Mouse (Mus musculus): Measurements from ENCODE around the gene Eva1b. TPM values are rescaled to one million over a fixed set of nuclear protein-coding genes. Genes with fewer than 3 reads are reported as not detected.
"Not testable (repeated sequence)": the region's sequence is repeated elsewhere in the genome, so short reads cannot be mapped to it uniquely, and the experiment has no call there.

Gene Eva1b
- total RNA-seq, 2 experiments from 2014 or later: 31.8 to 33.8 TPM

DNA sequence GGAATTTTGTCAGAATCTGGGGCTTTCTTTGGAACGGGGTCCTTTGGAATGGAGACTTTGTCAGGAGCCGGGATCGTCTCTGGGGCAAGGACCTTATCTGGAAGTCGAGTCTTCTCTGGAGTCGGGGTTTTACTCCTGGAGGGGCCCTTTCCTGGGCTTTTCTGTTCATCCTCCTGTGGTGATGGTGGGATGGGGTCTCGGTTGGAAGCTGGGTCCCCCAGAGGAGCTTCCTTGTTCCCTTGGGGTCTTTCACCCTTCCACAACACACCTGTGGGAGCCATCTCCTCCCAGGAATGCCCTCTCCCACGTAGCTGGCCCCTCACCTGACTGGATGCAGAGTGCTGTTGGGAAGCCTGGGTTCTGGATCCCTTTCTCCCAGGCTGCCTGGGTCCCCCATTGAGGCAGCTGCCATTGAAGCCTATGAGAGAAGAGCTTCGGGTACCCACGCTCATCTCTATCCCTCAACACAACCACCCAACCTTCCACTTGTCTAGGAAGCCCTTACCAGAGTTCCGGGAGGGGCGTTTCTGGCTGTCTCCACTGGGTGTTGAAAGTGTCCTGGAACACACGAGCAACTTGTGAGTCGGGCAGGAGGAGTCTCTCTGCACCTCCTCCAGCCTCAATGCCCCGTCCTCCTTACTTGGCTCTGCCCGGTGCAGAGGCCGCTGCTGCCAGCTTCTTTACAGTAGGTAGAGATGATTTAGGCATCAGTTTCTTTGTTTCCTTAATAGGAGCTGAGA, 4.3 kb downstream of the Eva1b start:
- DNase-seq (ENCODE audit: low spot score in 2 of 2): no peak

DNA sequence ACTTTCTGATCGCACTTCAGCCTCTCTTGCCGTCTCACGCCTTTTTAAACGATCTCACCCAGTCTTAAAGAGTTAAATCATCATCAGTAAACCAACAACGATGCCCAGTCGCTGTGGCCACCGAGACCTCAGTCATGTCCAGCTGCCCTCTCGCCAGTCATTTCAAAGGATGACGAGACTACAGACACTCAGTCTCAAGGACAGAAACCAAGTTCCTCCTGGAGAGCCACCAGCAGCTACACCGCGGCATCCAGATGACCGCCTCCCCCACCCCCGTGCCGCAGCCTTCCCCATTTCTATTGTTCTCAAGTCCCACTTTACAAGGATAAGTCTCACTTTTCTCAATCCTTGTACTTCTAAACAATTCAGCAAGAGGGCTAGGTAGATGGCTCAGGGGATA, 5.3 kb downstream of the Eva1b start:
- DNase-seq (ENCODE audit: low spot score in 2 of 2): no peak

DNA sequence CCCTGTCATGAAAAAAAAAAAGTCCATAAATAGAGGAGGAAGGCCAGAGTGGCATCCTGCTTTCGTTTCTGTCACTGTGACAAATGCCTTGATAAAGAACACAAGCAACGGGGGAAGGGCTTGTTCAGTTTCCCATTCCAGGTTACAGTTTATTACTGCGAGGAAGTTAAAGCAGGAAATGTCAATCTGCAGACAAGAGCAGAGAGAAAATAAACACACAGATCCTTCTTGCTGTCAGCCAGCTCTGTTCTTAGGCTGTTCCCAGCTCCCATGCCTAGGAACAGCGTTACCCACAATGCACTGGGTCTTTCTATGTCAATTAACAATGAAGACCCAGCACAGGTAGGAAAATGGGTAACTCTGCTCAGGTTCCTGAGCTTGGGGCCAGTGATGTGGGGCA, 7.6 kb downstream of the Eva1b start:
- DNase-seq (ENCODE audit: low spot score in 2 of 2): no peak

DNA sequence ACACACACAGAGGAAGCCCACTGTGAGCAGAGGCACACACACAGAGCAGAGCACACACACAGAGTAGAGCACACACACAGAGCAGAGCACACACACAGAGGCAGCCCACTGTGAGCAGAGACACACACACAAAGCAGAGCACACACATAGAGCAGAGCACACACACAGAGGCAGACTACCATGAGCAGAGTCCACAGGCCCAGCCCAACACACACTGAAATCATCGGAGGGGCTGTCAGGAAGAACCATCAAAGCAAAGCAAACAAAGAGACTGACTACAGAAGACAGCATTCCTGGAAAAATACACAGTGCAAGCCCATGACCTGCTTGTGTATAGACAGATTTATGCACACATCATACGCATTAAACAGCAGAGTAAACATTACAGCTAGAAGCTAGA, 8.3 kb downstream of the Eva1b start:
- no peak for DNase-seq (ENCODE audit: low spot score in 2 of 2)

DNA sequence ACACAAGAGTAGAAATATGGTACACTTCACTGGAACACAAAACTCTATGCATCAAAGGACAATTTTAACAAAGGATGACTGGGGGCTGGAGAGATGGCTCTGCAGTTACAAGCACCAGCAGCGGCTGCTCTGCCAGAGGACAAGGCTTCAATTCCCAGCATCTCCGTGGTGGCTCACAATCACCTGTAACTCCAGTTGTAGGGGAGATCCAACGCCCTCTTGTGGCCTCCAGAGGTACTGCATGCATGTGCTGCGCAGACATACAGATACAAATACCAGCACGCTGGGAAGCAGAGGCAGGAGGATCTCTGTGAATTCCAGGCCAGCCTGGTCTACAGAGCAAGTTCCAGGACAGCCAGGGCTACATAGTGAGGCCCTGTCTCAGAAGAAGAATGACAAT, 9.1 kb downstream of the Eva1b start:
- no peak for DNase-seq (ENCODE audit: low spot score in 2 of 2)

DNA sequence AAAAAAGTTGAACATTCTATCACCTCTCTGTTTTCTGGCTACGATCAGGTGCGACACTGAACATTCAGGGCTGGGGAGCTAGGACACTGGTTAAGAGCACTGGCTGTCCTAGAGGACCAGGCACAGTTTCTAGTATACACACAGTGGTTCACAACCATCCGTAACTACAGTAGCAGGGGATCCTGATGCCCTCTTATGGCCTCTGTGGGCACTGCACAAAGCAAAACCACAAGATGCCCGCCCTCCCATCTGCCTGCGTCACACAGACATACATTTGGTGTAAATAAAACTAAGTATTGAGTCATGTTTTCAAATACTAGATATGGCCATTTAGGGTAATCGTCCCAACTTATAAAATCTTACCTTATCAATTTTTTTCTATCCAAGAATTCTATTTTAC, 10.0 kb downstream of the Eva1b start:
- no peak for DNase-seq (ENCODE audit: low spot score in 2 of 2)

DNA sequence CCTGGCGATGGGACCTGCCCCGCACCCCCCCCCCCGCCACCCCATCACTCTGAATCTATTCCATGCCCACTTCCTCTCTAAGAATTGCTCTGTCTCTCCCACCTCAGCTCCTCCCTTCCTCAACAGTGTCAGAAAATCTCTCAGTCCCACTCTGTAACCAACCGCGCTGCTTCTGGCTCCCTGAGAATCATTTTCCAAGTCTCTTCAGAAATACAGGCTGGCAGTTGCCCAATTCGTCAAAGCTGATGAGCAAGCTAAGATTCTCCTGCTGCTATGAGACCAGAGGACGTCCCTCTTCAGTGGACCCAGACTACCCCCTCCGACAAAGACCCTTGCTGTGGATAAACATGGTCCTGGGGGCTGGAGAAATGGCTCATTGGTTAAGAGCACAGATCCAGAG, 11.9 kb downstream of the Eva1b start:
- DNase-seq (ENCODE audit: low spot score in 2 of 2): no peak

DNA sequence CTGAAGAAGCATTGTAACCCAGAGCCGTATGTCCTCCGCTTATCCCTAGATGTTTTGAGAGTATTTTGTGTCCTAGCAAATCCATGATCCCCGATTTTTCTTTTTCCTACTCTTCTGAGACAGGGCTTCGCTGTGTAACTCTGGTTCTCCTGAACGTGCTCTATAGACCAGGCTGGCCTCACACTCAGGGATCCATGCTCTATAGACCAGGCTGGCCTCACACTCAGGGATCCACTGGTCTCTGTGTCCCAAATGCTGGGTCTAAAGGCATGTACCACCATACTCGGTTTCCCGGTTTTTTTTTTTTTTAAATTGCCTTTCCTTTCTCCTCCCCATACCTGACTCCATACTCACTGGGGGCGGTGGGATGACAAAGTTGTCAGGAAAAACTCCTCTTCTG, 13.4 kb downstream of the Eva1b start:
- no peak for DNase-seq (ENCODE audit: low spot score in 2 of 2)

DNA sequence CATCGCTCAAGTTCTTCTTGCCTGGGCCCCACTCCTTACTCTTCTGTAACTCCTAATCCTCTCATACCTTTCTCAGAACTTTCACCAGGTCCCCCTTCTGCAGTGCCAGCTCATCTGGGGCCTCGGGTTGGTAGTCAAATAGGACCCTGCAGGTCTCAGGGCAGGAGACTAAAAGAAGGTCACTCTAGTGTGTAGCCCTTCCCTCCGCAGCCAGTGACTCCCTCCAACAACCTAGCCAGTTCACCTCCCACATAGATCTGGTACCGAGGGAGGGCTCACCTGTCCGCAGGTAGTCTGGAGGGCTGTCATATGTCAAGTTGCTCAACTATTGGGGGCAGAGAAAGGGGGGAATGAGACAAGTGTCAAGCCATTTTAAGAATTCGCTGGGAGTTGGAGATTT, 13.9 kb downstream of the Eva1b start:
- DNase-seq (ENCODE audit: low spot score in 2 of 2): no peak

DNA sequence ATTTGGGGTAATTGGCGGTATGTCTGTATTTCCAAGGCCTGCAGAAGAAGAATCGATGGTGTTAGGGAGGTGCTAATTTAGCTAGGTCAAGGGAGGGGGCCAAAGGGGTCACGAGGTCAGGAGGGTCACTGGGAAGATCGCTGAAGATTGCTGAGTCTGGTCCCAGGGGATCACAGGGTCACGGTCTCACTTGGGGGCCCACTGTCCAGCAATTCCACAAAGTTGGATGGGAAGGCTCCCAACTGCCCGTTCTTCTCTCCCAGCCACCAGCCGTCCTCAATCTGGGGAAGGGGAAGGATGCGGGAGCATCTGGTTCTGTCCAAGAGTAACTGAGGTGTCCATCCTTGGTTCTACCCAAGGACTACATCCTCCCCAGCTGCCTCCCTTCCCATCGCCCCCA, 14.4 kb downstream of the Eva1b start:
- DNase-seq (ENCODE audit: low spot score in 2 of 2): no peak

DNA sequence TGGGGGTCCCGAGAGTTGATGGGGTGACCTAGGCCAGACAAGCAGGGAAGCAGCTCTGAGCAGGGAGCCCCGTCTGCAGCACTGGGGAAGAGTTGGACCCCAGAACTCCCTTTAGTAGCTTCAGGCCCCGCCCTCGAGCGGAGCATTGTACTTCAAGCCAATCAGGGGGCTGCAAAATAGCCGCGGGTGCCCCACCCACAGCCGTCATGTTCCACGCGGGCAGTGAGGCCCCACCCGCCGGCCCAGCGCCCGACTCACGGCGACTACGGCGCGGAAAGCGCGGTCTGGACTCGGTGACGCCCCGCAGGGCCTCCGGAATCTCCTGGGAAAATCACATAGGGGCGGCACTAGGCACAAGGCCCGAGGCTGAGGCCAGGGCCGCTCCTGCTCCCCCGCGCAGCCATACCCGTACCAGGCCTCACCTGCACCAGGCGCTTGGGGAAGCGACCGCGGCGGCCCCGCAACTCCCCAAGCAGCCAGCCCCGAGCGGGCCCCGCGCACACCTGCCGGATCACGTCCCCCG, 15.1 kb downstream of the Eva1b start:
- DNase-seq (ENCODE audit: low spot score in 2 of 2): peak; percentile 83 to 93

DNA sequence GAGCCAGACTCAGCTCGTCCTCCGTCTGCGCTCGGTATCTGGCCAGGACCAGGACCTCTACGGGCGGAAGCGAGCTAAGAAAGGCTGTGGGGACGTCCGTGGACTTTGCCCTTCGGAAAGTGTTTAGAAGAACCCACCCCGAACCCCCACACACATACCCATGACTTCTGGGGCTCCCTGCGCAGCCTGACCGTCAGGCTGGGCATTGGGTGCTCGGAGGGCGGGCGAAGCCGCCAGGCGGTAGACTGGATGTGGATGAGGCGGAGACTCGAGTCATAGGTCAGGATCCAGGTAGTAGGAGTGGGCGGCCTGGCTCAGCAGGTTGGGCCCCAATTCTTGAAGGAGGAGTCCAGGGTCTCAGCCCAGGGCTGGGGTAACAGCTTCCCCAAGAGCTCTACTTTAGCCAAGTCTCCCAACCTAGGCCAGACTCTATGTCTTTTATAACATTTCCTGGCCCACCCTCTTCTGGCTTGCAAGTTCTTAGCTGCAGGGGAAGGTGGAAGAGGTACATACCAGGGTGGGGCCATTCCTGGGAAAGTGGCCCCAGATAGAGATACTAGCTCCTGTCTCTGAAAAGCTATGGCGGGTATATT, 15.6 kb downstream of the Eva1b start, which contains the start of gene Sh3d21:
Sh3d21 (minus strand) TSS at position 425 of the 593 bp plus-strand sequence.
- no peak for DNase-seq (ENCODE audit: low spot score in 2 of 2)

DNA sequence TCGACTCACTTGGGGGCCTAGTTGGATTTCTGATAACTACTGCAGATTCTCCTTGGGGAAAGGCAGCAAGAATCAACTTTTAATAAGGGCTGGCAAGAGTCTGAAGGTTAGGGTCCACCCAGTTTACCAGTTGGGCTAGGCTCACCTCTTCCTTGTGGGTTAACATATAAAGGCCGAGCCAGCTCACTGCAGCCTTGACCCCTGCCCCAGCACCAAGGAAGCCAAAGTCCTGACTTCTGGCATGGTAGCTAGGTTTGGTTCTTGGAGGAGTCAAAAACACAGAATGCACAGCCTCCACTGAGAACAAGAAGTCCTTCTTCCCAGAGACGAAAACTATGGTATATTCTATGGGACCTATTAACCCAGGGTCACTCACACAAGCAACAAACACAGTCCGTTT, 16.1 kb downstream of the Eva1b start:
- DNase-seq (ENCODE audit: low spot score in 2 of 2): no peak

DNA sequence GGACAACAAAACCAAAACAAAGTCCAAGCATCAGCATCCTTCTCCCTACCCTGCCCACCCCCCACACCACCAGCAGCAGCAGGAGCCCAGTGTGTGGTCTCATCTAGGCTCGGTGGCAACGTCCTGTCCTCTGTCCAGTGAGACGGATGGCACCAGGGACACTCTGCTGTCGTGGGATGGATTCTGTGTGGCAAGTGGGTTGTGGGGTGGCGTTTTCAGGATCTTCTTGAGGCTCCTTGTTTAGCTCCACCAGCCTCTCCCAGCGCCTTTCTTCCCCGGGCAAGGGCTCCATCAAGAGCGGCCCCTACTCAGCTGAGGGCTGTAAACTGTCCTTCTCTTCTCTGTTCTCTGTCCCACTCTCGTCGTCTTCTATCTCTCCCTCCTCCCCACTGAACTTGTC, 17.5 kb downstream of the Eva1b start:
- DNase-seq (ENCODE audit: low spot score in 2 of 2): not testable (repeated sequence)

DNA sequence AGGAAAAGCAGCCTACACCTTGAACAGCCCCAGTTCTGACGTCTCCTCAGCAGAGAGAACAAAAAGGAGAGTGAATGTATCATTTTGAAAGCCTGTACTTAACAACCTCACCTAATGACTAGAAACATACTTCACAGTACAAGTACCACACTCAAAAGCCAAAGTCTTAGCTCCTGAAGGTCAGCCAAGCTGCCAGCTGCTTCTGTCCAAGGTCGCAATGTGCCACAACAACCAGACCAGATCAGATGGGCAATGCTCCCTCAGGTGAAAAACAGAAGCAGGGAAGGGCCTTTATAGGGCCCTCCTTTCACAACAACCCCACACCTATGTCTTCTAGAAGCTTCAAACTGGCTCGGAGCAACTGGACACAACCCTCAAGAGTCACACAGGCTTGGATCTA, 18.5 kb downstream of the Eva1b start:
- DNase-seq (ENCODE audit: low spot score in 2 of 2): no peak

DNA sequence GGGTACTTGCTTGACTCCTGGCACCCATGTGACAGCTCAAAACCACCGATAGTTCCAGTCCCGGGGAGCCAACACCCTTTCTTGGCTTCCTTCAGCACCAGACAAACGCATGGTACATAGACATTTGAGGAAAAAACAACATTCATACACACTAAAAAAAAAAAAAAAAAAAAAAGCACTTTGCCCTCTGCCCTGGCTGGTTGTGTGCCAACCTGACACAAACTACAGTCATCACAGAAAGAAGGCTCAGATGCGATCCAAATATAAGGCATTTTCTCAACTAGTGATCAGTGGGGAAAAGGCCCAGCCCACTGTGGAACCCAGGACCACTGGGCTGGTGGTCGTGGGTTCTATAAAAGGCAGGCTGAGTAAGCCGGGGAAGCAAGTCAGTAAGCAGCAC, 21.3 kb downstream of the Eva1b start:
- DNase-seq (ENCODE audit: low spot score in 2 of 2): no peak

DNA sequence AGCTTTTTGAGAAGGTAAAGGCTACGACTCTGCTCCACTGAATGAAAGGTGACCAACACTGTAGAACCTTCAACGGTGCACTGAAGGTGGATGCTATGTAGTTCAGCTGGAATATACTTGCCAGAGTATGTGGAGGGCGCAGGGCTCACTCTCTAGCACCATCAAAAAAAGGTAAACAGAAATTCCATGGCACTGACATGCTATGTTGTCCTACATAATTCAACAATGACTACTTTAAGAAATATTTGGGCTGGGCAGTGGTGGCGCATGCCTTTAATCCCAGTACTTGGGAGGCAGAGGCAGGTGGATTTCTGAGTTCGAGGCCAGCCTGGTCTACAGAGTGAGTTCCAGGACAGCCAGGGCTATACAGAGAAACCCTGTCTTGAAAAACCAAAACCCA, 23.2 kb downstream of the Eva1b start:
- not testable (repeated sequence) for DNase-seq (ENCODE audit: low spot score in 2 of 2)

DNA sequence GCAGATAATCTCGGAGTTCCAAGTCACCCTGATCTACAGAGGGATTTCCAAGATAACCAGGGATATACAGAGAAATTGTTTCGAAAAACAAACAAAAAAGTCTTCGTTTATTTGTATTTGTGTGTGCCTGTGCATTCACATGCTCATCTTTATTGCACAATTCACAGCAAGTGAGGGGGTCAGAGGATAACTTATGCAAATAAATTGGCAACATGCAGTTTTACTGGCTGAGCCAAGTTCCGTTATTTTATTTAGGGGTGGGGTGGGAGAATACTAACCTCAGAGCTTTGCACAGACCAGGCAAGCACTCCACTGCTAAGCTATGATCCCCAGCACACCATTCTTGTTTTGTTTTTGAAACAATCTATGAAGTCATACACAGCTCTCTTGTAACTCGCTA, 26.3 kb downstream of the Eva1b start:
- no peak for DNase-seq (ENCODE audit: low spot score in 2 of 2)

DNA sequence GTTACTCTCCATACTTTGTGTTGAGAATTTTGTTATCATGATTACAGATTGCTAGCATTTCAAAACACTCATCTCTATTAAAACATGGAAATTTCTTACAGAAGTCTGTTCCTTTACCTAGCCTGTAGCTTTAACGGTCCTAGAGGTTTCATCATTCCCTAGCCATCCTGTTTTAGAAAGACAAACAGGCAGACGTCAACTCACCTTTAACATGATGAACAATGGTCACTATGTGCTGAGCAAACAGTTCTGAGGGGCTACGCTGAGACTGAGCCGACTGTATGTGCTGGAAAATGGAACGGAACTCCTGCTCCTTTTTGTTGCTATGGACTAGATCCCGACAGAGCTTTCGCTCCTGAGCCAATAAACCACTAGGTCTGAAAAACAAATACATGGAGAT, 28.4 kb downstream of the Eva1b start:
- not testable (repeated sequence) for DNase-seq (ENCODE audit: low spot score in 2 of 2)

DNA sequence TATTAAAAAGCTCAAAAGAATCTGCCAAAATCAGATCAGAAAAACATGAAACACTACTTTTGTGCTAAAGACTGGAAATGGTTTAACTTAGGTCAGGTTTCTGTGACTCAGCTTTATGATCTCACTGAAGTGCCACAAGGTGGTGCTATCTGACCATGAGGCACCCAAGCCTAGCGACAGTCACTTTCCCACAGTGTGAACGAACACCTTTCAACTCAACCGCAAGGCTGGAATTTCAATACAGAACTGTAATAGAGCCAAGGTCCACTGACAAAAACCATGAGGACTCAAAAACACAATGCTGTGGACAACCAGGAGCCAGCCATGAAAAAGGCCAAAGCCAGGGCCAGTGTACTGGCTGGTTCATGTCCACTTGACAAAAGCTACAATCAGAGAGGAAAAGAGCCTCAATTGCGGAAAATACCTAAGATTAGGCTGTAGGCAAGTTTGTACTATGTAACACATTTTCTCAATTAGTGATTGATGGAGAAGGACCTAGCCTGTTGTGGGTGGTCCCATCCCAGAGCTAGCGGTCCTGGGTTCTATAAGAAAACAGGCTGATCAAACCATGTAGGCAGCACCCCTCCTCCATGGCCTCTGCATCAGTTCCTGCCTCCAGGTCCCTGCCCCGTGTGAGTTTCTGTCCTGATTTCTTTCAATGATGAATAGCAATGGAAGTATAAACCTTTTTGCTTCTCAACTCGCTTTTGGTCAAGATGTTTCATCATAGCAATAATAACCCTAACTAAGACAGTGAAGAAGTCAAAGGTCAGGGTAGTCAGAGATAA, 33.8 kb downstream of the Eva1b start:
- no peak for DNase-seq (ENCODE audit: low spot score in 2 of 2)

DNA sequence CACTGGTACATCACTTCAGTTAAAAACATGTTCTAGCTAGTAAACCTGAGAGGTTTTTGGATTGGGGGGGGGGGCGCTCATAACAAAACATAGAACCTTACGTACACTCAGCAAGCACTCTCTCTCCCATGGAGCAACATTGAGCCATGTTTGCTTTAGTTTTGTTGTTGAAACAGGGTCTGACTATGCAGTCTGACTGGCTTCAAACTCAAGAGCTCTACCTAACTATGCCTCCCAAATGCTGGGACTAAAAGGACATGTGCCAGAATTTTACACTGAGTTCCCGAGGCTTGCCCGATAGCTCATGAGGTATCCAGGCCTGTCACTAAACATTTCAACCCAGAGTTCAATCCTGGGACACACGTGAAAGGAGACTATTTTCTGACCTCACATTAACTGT, 35.5 kb downstream of the Eva1b start:
- no peak for DNase-seq (ENCODE audit: low spot score in 2 of 2)

DNA sequence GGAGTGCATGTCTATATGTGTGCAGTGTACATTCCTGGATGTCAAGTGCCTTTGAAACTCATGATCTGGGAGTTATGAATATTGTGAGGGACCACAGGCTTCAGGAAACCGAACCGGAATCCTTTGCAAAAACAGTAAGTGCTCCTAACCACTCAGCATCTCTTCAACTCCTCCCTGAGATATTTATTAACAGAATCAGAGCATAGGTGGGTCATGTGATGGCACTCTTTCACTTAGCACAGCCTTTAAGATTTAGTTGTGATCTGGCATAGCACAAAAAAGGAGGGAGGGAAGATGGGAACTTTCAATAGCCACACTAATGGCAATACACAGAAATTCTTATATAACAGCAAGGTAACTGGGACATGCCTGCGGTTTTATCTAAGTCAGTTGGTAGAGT, 39.6 kb downstream of the Eva1b start:
- DNase-seq (ENCODE audit: low spot score in 2 of 2): no peak
